Mouse (Mus musculus): ENCODE measurements around the gene Rpl23.
"Not testable (repeated sequence)": the region's sequence is repeated elsewhere in the genome, so short reads cannot be mapped to it uniquely, and the experiment has no call there.

Rpl23 gene

GRCm38 (mm10) chr11:97799994-97800690 lies 17.9 kb upstream of the Rpl23 start:
- DNase-seq (ENCODE audit: low spot score), result peak; percentile 85

GRCm38 (mm10) chr11:97799146-97799993 lies 17.1 kb upstream of the Rpl23 start:
- DNase-seq (ENCODE audit: low spot score), result peak; percentile 89

- peak; percentile 95 for DNase-seq (ENCODE audit: low spot score)
Measured at GRCm38 (mm10) chr11:97798782-97799145, 16.5 kb upstream of the Rpl23 start, which contains the start of gene Lasp1. Lasp1 (plus strand) TSS chr11:97799000.

- no peak for DNase-seq (ENCODE audit: low spot score)
Measured at GRCm38 (mm10) chr11:97798083-97798435, 15.8 kb upstream of the Rpl23 start.

GRCm38 (mm10) chr11:97797369-97798082 lies 15.3 kb upstream of the Rpl23 start:
- no peak for DNase-seq (ENCODE audit: low spot score)

GRCm38 (mm10) chr11:97796910-97797309 lies 14.7 kb upstream of the Rpl23 start:
- peak; percentile 79 for DNase-seq (ENCODE audit: low spot score)

GRCm38 (mm10) chr11:97793165-97793564 lies 10.9 kb upstream of the Rpl23 start:
- no peak for DNase-seq (ENCODE audit: low spot score)

GRCm38 (mm10) chr11:97790778-97791438 lies 8.7 kb upstream of the Rpl23 start:
- DNase-seq (ENCODE audit: low spot score), result not testable (repeated sequence)

GRCm38 (mm10) chr11:97789727-97790126 lies 7.5 kb upstream of the Rpl23 start:
- DNase-seq (ENCODE audit: low spot score), result no peak

GRCm38 (mm10) chr11:97787961-97788360 lies 5.7 kb upstream of the Rpl23 start:
- no peak for DNase-seq (ENCODE audit: low spot score)

GRCm38 (mm10) chr11:97782564-97782895 lies 293 bp upstream of the Rpl23 start:
- DNase-seq (ENCODE audit: low spot score), result no peak

- DNase-seq (ENCODE audit: low spot score), result peak; percentile 32
Measured at GRCm38 (mm10) chr11:97781478-97781831, 782 bp downstream of the Rpl23 start.

GRCm38 (mm10) chr11:97779968-97780701 lies 2.1 kb downstream of the Rpl23 start:
- no peak for DNase-seq (ENCODE audit: low spot score)

GRCm38 (mm10) chr11:97778918-97779317 lies 3.3 kb downstream of the Rpl23 start:
- DNase-seq (ENCODE audit: low spot score), result no peak

- peak; percentile 33 for DNase-seq (ENCODE audit: low spot score)
Measured at GRCm38 (mm10) chr11:97777129-97777529, 5.1 kb downstream of the Rpl23 start.

GRCm38 (mm10) chr11:97776497-97777128 lies 5.6 kb downstream of the Rpl23 start:
- peak; percentile 30 for DNase-seq (ENCODE audit: low spot score)

GRCm38 (mm10) chr11:97775808-97776496 lies 6.3 kb downstream of the Rpl23 start, which contains the start of gene 1700001P01Rik:
1700001P01Rik (minus strand) TSS chr11:97775918.
- no peak for DNase-seq (ENCODE audit: low spot score)

- no peak for DNase-seq (ENCODE audit: low spot score)
Measured at GRCm38 (mm10) chr11:97775186-97775585, 7.1 kb downstream of the Rpl23 start.

GRCm38 (mm10) chr11:97771410-97771809 lies 10.8 kb downstream of the Rpl23 start:
- no peak for DNase-seq (ENCODE audit: low spot score)

- peak; percentile 54 for DNase-seq (ENCODE audit: low spot score)
Measured at GRCm38 (mm10) chr11:97769704-97770103, 12.5 kb downstream of the Rpl23 start.

Measured in yolk sac, embryonic 10.5 days (tissue).